Mouse (Mus musculus) CH12.LX (cell line): ENCODE data around the gene Tas1r1.

Experiments used
- BHLHE40 ChIP-seq: IDR thresholded peaks from 2 replicates; pipeline ENCODE4 v1.6.1; 2011; ENCODE audit warnings: mild to moderate bottlenecking, low read depth, low read length, improper control_type of control experiment
- CHD1 ChIP-seq: IDR thresholded peaks from 2 replicates; pipeline ENCODE4 v1.6.1; 2012; ENCODE audit warnings: low read depth, low read length, improper control_type of control experiment, inconsistent platforms
- CTCF ChIP-seq, 2 experiments: IDR thresholded peaks in 1 of 2; conservative IDR thresholded peaks in 1 of 2; 2 replicates each; pipeline ENCODE4 v1.5.1; 2011 to 2012; ENCODE audit warnings: low read depth in 2 of 2, low read length in 2 of 2, improper control_type of control experiment in 1 of 2, inconsistent platforms in 1 of 2, mild to moderate bottlenecking in 1 of 2, moderate library complexity in 1 of 2
- JUND ChIP-seq: conservative IDR thresholded peaks from 2 replicates; pipeline ENCODE4 v1.6.1; 2011; ENCODE audit warnings: low read depth, low read length, improper control_type of control experiment
- MAZ ChIP-seq: IDR thresholded peaks from 2 replicates; pipeline ENCODE4 v1.6.1; 2012; ENCODE audit warnings: low read depth, mild to moderate bottlenecking, inconsistent platforms, low read length, improper control_type of control experiment, moderate library complexity
- POLR2A ChIP-seq: IDR thresholded peaks from 2 replicates; pipeline ENCODE4 v1.6.1; 2011; ENCODE audit warnings: low read depth, mild to moderate bottlenecking, improper control_type of control experiment, low read length
- RAD21 ChIP-seq: IDR thresholded peaks from 2 replicates; pipeline ENCODE4 v1.6.1; 2011; ENCODE audit warnings: low read depth, mild to moderate bottlenecking, low read length, improper control_type of control experiment, moderate library complexity
- RCOR1 ChIP-seq: conservative IDR thresholded peaks from 2 replicates; pipeline ENCODE4 v1.6.1; 2012; ENCODE audit warnings: low read depth, mild to moderate bottlenecking, inconsistent platforms, low read length, improper control_type of control experiment
- UBTF ChIP-seq: IDR thresholded peaks from 2 replicates; pipeline ENCODE4 v1.6.1; 2012; ENCODE audit warnings: low read depth, mild to moderate bottlenecking, inconsistent platforms, low read length, improper control_type of control experiment, moderate library complexity
- ZNF384 ChIP-seq: IDR thresholded peaks from 2 replicates; pipeline ENCODE4 v1.6.1; 2012; ENCODE audit warnings: low read depth, low read length, improper control_type of control experiment, inconsistent platforms

DNA sequence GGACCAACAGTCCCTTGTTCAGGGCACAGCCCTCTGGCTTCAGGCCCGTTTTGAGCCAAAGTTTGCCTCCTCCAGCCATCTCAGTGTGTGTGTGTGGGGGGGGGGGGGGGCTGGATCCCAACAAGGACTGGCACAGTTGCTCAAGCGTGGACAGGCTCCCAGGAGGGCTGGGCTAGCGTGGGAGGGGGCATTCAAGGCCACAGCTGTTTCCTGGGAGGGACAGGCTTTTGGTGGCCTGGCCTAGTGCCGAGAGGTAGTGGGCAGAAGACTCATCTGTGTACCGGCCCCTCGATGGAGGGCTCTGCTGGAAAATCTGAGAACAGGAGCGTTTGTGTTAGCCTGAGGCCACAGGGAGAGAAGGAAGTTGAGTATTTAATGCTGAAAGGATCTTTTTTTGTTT, 41.6 kb upstream of the Tas1r1 start:
- no peak for TF ChIP-seq MAZ
- no peak for TF ChIP-seq RAD21
- TF ChIP-seq RCOR1, result no peak
- no peak for TF ChIP-seq CTCF (conservative IDR thresholded peaks at IDR 0.05 in 1 of 2, IDR thresholded peaks at IDR 0.05 in 1 of 2; ENCODE audit: low read depth in 2 of 2, low read length in 2 of 2)
- TF ChIP-seq BHLHE40, result no peak
- TF ChIP-seq POLR2A, result no peak
- no peak for TF ChIP-seq UBTF
- no peak for TF ChIP-seq ZNF384
- TF ChIP-seq CHD1, result no peak
- no peak for TF ChIP-seq JUND
